Mouse (Mus musculus) lung, adult 2 months (tissue): ENCODE results near the gene Osbpl8.

Experiments
- CTCF ChIP-seq: fragments of 200-500 bp; IDR thresholded peaks from 2 replicates; pipeline ENCODE4 v1.5.1; 2011; ENCODE audit warnings: mild to moderate bottlenecking, low read length, control low read depth; ENCODE audit not compliant: insufficient read depth
- POLR2A ChIP-seq: fragments of 200-500 bp; IDR thresholded peaks from 2 replicates; pipeline ENCODE4 v1.6.1; 2011; ENCODE audit warnings: low read depth, mild to moderate bottlenecking, control low read depth, low read length, borderline replicate concordance; ENCODE audit errors: extremely low read depth

GRCm38 (mm10) chr10:111190110-111190795 lies 25.7 kb downstream of the Osbpl8 start:
- TF ChIP-seq POLR2A = no peak
- TF ChIP-seq CTCF = no peak
